Comparison of ENCODE assay signal across 8 mouse cellular contexts in genomic region chr13:6647992-6648668, GRCm38 (mm10). TPM values are rescaled to one million over a fixed set of nuclear protein-coding genes. Genes with fewer than 3 reads are reported as not detected.
DNase-seq lines count a peak whose midpoint lies in the region; ATAC-seq and TF ChIP-seq lines count a peak whose summit lies in the region.

No protein-coding gene starts in this region.

- in situ Hi-C loops in ES-E14 (cut with MboI; ENCODE audit: low sequenced_read_pairs in 2 of 2, unreplicated experiment in 2 of 2) = no loop called here

- peak overlapping the region; percentile 71 for H3K9ac ChIP-seq in ES-E14 (ENCODE audit: insufficient read depth, low read depth, low read length, poor library complexity, severe bottlenecking)
- H3K9ac ChIP-seq in hindbrain, embryonic 16.5 days (ENCODE audit: low read depth, low read length) = peak overlapping the region; percentile 69
- peak overlapping the region; percentile 75 for H3K9ac ChIP-seq in midbrain, postnatal 0 days (replicated peaks; ENCODE audit: low read length, poor library complexity, severe bottlenecking)

- H3K27me3 ChIP-seq in kidney, adult 2 months (replicated peaks; ENCODE audit: control insufficient read depth, insufficient read depth, low read length) = no peaks in the 10 kb centered on the region
- no peaks in the 10 kb centered on the region for H3K27me3 ChIP-seq in hindbrain, embryonic 16.5 days (replicated peaks; ENCODE audit: control insufficient read depth, insufficient read depth, low read length)
- no peaks in the 10 kb centered on the region for H3K27me3 ChIP-seq in midbrain, postnatal 0 days (ENCODE audit: insufficient read depth, low read length)

- DNase-seq in kidney, adult 2 months = no peak
- DNase-seq in kidney, postnatal 14 days = no peak
- no peak for DNase-seq in ES-E14 (ENCODE audit: low read depth, low spot score)
- peak; percentile 66 for DNase-seq in cerebellum, adult 9-11 months
- DNase-seq in midbrain, postnatal 0 days (ENCODE audit: low spot score) = no peak
- DNase-seq in B cell, adult 2 months = no peak
- no peak for DNase-seq in urinary bladder, adult 2 months (ENCODE audit: low spot score)

- H3K4me3 ChIP-seq in kidney, adult 2 months (ENCODE audit: insufficient read depth, low read depth, low read length) = peak overlapping the region; percentile 76
- H3K4me3 ChIP-seq in ES-E14 (ENCODE audit: insufficient read depth in 1 of 2, low read depth in 1 of 2, low read length in 2 of 2, poor library complexity in 1 of 2, severe bottlenecking in 1 of 2) = peak overlapping the region; percentile 74 to 87
- peak overlapping the region; percentile 81 for H3K4me3 ChIP-seq in hindbrain, embryonic 16.5 days (ENCODE audit: low read length)
- H3K4me3 ChIP-seq in midbrain, postnatal 0 days (ENCODE audit: low read depth, low read length) = peak overlapping the region; percentile 72

- H3K4me2 ChIP-seq in hindbrain, embryonic 16.5 days (ENCODE audit: low read length) = peak overlapping the region; percentile 94
- peak overlapping the region; percentile 90 for H3K4me2 ChIP-seq in midbrain, postnatal 0 days (ENCODE audit: low read depth, low read length, poor library complexity, severe bottlenecking)

- TF ChIP-seq CTCF in kidney, adult 2 months (conservative IDR thresholded peaks at IDR 0.05; ENCODE audit: insufficient read depth, insufficient read length, low read depth, low read length) = no peak
- no peak for TF ChIP-seq CTCF in midbrain, postnatal 0 days (IDR thresholded peaks at IDR 0.05)

- ATAC-seq in hindbrain, embryonic 16.5 days = peak; percentile 28
- ATAC-seq in midbrain, postnatal 0 days (ENCODE audit: low FRiP score) = peak; percentile 17; the same call in 1 of the 2 replicates

- no peaks in the 10 kb centered on the region for H3K9me3 ChIP-seq in ES-E14 (ENCODE audit: control insufficient read depth, insufficient read depth, low read depth, low read length)
- H3K9me3 ChIP-seq in hindbrain, embryonic 16.5 days (ENCODE audit: control insufficient read depth, low read length) = no peaks in the 10 kb centered on the region
- H3K9me3 ChIP-seq in midbrain, postnatal 0 days (ENCODE audit: low read length) = no peaks in the 10 kb centered on the region

- H3K27ac ChIP-seq in kidney, adult 2 months (ENCODE audit: insufficient read depth, low read depth, low read length) = no peak overlapping the region
- H3K27ac ChIP-seq in ES-E14 (ENCODE audit: insufficient read depth, low read depth, low read length, poor library complexity, severe bottlenecking) = peak overlapping the region; percentile 43; the same call in 1 of the 2 replicates
- peak overlapping the region; percentile 88 for H3K27ac ChIP-seq in hindbrain, embryonic 16.5 days (ENCODE audit: low read depth, low read length)
- peak overlapping the region; percentile 88 for H3K27ac ChIP-seq in midbrain, postnatal 0 days (ENCODE audit: low read depth, low read length)

- no peak for TF ChIP-seq POLR2A in kidney, adult 2 months (IDR thresholded peaks at IDR 0.05; ENCODE audit: low read depth, low read length)

- no peaks in the 10 kb centered on the region for H3K36me3 ChIP-seq in kidney, adult 2 months (ENCODE audit: control insufficient read depth, insufficient read depth, low read length)
- H3K36me3 ChIP-seq in ES-E14 (ENCODE audit: control insufficient read depth, insufficient read depth, low read length, poor library complexity, severe bottlenecking) = peaks cover 2% of the 10 kb centered on the region; the same call in 1 of the 2 replicates
- H3K36me3 ChIP-seq in hindbrain, embryonic 16.5 days (ENCODE audit: control insufficient read depth, insufficient read depth, low read length) = no peaks in the 10 kb centered on the region
- H3K36me3 ChIP-seq in midbrain, postnatal 0 days (ENCODE audit: insufficient read depth, low read length) = no peaks in the 10 kb centered on the region

- no peaks in the 10 kb centered on the region for H3K4me1 ChIP-seq in kidney, adult 2 months (ENCODE audit: control insufficient read depth, insufficient read depth, low read length)
- H3K4me1 ChIP-seq in ES-E14 (ENCODE audit: control insufficient read depth in 2 of 2, insufficient read depth in 2 of 2, low read length in 2 of 2, poor library complexity in 1 of 2) = peaks cover 0 to 2% of the 10 kb centered on the region in 2 experiments; a peak in 1 of 4 replicates
- peaks cover 13% of the 10 kb centered on the region for H3K4me1 ChIP-seq in hindbrain, embryonic 16.5 days (ENCODE audit: control insufficient read depth, insufficient read depth, low read depth, low read length)
- no peaks in the 10 kb centered on the region for H3K4me1 ChIP-seq in midbrain, postnatal 0 days (ENCODE audit: insufficient read depth, low read length)

- under 1% methylated on average over 28 of the region's 28 CpGs for WGBS in kidney, adult 2 months
- under 1% methylated on average over 28 of the region's 28 CpGs for WGBS in hindbrain, embryonic 16.5 days
- WGBS in midbrain, postnatal 0 days = under 1% methylated on average over 28 of the region's 28 CpGs

TF ChIP-seq in ES-E14, 5 proteins besides CTCF, POLR2A, EP300 and RAD21:
- TF ChIP-seq ZC3H11A (IDR thresholded peaks at IDR 0.05; ENCODE audit: borderline replicate concordance, low read depth, low read length) (no peak), HCFC1 (IDR thresholded peaks at IDR 0.05; ENCODE audit: borderline replicate concordance, insufficient read depth, low read length) (no peak), ZNF384 (IDR thresholded peaks at IDR 0.05; ENCODE audit: low read depth, low read length) (no peak), CHD2 (IDR thresholded peaks at IDR 0.05; ENCODE audit: low read depth, low read length) (no peak), MAFK (IDR thresholded peaks at IDR 0.05; ENCODE audit: insufficient read depth, low read depth, low read length) (no peak)

RNA-seq across cellular contexts. Expression of gene Pfkp, which starts 0.4 kb away (rescaled TPM):
- 69.4 and 74.6 TPM in 2 replicates for polyA plus RNA-seq in kidney, adult 2 months (2012; rRNA removed)
- 154 and 300 TPM in 2 replicates for total RNA-seq in ES-E14 (2012; rRNA removed)
- 507 and 556 TPM in 2 replicates for polyA plus RNA-seq in hindbrain, embryonic 16.5 days (2015; fragmentation: Nextera tagmentation; extraction: Ambion mirVana)
- total RNA-seq in midbrain, postnatal 0 days (2014; rRNA removed) = 187 and 330 TPM in 2 replicates
- polyA plus RNA-seq in midbrain, postnatal 0 days (2015; fragmentation: Nextera tagmentation; extraction: Ambion mirVana) = 404 and 431 TPM in 2 replicates
- polyA plus RNA-seq in urinary bladder, adult 2 months (2012; rRNA removed) = 135 and 192 TPM in 2 replicates
